Mouse (Mus musculus): Measurements from ENCODE around the gene Elmo1. TPM values are rescaled to one million over a fixed set of nuclear protein-coding genes. Genes with fewer than 3 reads are reported as not detected.

Gene Elmo1
- polyA plus RNA-seq, 1 experiment from 2014 or later, result 37.1 TPM

DNA sequence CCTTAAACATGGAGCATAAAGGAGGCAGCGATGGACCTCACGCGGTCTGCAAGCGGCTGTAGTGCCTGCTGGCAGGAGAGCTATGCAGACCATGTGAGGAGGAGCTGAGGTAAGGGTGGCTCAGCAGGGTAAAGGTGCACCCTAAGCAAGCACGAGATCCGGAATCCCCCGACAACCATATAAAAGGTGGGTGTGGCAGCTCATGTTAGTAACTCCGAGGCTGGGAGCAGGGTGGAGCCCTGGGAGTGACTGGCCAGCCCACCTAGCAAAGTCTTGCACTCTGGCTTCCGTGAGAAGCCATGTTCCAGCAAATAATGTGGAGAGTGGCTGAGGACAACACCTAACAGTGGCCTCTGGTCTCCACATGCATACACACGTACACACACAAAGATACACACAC, 466.3 kb downstream of the Elmo1 start:
- no peak overlapping the region for H3K9ac ChIP-seq
- no peak for ATAC-seq (ENCODE audit: borderline replicate concordance, extremely low read depth, low FRiP score, low TSS enrichment)
- 81% methylated on average over 10 of the region's 10 CpGs for WGBS
- no peak overlapping the region for H3K4me2 ChIP-seq
- no peak overlapping the region for H3K27ac ChIP-seq
- no peak overlapping the region for H3K4me3 ChIP-seq
- no peaks in the 10 kb centered on the region for H3K36me3 ChIP-seq
- H3K27me3 ChIP-seq, result no peaks in the 10 kb centered on the region
- no peaks in the 10 kb centered on the region for H3K4me1 ChIP-seq
- H3K9me3 ChIP-seq, result no peaks in the 10 kb centered on the region

DNA sequence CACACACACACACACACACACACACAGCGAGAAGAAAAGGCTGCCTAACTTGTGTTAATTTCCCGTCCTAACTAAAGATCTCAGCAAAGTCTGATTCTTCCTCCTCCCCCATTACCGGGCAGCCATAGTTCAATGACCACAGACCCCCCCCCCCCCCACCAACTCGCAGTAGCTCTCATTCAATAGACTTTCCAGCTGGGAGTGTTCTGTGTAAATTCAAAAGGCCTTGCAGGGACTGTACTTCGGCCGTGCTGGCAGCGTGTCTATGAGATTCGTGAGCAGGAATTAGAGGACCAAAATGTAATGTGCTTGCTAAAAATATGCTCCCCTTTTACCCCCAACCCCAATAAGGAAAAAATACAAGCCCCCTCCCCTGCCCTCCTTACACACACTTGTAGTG, 466.8 kb downstream of the Elmo1 start:
- no peak for ATAC-seq (ENCODE audit: borderline replicate concordance, extremely low read depth, low FRiP score, low TSS enrichment)
- no peaks in the 10 kb centered on the region for H3K27me3 ChIP-seq
- 81% methylated on average over 8 of the region's 8 CpGs for WGBS
- no peak overlapping the region for H3K9ac ChIP-seq
- no peak overlapping the region for H3K4me2 ChIP-seq
- H3K27ac ChIP-seq, result no peak overlapping the region
- no peaks in the 10 kb centered on the region for H3K36me3 ChIP-seq
- H3K9me3 ChIP-seq, result no peaks in the 10 kb centered on the region
- H3K4me3 ChIP-seq, result no peak overlapping the region
- H3K4me1 ChIP-seq, result no peaks in the 10 kb centered on the region

DNA sequence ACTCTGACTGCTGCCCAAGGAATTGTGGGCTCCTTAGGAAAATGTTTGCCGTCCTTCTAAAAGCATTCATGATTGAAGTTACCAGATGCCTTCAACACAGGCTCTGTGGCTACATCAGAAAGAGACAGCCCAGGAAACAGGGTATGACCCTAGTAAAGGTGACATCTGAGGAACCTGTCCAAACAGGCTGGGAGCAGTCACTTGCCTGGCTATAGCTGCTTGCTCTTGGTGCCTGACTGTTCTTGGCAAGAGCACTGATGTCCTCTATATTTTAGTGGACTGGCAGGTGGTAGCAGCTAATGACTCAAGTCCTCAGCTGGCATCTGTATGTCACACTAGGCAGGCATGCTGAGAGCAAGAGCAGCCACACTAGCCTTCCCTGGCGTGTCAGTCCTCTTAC, 468.0 kb downstream of the Elmo1 start:
- H3K4me1 ChIP-seq, result no peaks in the 10 kb centered on the region
- no peaks in the 10 kb centered on the region for H3K9me3 ChIP-seq
- no peak for ATAC-seq (ENCODE audit: borderline replicate concordance, extremely low read depth, low FRiP score, low TSS enrichment)
- H3K36me3 ChIP-seq, result no peaks in the 10 kb centered on the region
- H3K9ac ChIP-seq, result no peak overlapping the region
- no peak overlapping the region for H3K27ac ChIP-seq
- H3K27me3 ChIP-seq, result no peaks in the 10 kb centered on the region
- WGBS, result 82% methylated on average over 2 of the region's 2 CpGs
- H3K4me2 ChIP-seq, result no peak overlapping the region
- H3K4me3 ChIP-seq, result no peak overlapping the region

DNA sequence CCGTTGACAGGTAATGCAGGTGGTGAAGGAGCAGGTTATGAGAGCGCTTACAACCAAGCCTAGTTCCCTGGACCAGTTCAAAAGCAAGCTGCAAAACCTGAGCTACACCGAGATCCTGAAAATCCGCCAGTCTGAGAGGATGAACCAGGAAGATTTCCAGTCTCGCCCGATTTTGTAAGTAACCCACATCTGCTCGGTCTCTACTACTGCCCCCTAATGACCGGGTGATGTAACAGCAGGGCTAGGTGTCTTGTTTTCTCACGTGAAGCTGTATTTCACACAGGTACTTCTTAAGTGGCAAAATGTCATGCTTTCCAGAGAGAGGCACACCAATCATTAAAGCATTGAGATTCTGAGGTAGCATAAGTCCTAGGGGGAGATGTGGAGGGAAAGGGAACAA, 474.0 kb downstream of the Elmo1 start:
- ATAC-seq (ENCODE audit: borderline replicate concordance, extremely low read depth, low FRiP score, low TSS enrichment), result no peak
- Histone ChIP-seq H3K27me3 (no peaks in the 10 kb centered on the region), H3K36me3 (no peaks in the 10 kb centered on the region; the same call in 1 of the 2 replicates), H3K4me1 (no peaks in the 10 kb centered on the region), H3K27ac (no peak overlapping the region), H3K9me3 (no peaks in the 10 kb centered on the region), H3K4me3 (no peak overlapping the region), H3K4me2 (no peak overlapping the region), H3K9ac (no peak overlapping the region)
- 86% methylated on average over 9 of the region's 9 CpGs for WGBS

DNA sequence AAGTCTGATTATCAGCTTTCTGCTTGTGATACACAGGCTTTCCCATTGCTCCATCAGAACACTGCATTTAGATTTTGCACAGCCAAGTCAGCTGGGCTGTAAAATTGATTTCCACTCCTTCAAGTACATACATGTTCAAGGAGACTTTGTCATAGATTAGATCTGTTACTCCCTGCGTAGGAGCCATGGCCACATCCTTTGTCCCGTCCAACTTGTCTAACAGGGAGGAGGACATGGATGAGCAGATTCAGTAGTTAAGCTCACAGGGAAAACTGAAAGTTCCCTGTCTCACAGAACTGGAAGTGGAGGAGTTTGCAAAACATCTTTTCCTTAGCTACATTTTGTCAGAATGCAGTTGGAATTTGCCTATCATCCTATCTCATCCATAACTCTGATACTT, 484.8 kb downstream of the Elmo1 start:
- no peak for ATAC-seq (ENCODE audit: borderline replicate concordance, extremely low read depth, low FRiP score, low TSS enrichment)
- no peak overlapping the region for H3K9ac ChIP-seq
- H3K27me3 ChIP-seq, result no peaks in the 10 kb centered on the region
- H3K27ac ChIP-seq, result no peak overlapping the region
- no peaks in the 10 kb centered on the region for H3K4me1 ChIP-seq
- H3K36me3 ChIP-seq, result peaks cover 15% of the 10 kb centered on the region
- H3K4me3 ChIP-seq, result no peak overlapping the region
- no peak overlapping the region for H3K4me2 ChIP-seq
- no peaks in the 10 kb centered on the region for H3K9me3 ChIP-seq
- WGBS, result 86% methylated on average over 2 of the region's 2 CpGs

DNA sequence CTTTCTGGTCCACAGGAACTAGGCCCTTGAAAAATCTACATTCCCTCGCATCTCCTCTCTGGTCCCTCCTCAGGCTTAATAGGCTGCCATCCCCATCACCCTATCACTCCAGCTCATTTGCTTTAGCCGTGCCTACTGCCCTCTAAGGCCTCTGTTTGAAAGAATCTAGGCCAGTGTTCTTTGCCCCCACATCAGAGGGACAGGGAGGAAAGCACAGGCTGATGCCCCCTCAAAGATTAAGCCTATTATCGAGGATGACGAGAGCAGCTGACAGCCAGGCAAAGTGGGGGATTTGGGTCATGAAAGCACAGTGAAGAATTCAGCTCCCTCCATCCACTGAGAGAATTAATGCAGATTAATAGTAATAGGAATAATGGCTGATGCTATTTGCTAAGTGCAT, 495.5 kb downstream of the Elmo1 start:
- Histone ChIP-seq H3K4me3 (no peak overlapping the region), H3K27me3 (no peaks in the 10 kb centered on the region), H3K36me3 (no peaks in the 10 kb centered on the region), H3K4me2 (no peak overlapping the region), H3K9me3 (no peaks in the 10 kb centered on the region), H3K9ac (no peak overlapping the region), H3K27ac (no peak overlapping the region), H3K4me1 (no peaks in the 10 kb centered on the region)
- WGBS, result 66% methylated on average over 4 of the region's 4 CpGs
- no peak for ATAC-seq (ENCODE audit: borderline replicate concordance, extremely low read depth, low FRiP score, low TSS enrichment)

DNA sequence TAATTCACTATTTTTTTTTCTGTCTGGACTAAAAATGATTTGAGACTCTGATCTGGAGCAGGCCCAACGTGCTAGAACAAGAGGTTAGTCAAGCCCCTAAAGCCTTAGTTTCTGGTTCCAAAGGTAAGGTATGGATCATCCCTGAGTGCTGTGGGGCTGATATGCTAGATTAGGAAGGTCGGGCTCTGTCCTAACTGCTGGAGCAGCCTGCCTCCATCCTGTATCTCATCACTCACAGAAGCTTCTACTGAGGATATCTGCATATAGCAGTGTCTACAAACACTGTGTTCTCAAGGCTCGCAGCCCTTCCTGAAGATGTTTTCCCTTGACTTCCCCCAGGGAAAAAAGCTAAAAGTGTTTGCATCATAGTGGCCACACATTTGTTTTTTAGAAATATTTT, 496.1 kb downstream of the Elmo1 start:
- no peak overlapping the region for H3K4me2 ChIP-seq
- no peaks in the 10 kb centered on the region for H3K4me1 ChIP-seq
- no peak for ATAC-seq (ENCODE audit: borderline replicate concordance, extremely low read depth, low FRiP score, low TSS enrichment)
- no peak overlapping the region for H3K9ac ChIP-seq
- H3K4me3 ChIP-seq, result no peak overlapping the region
- H3K27me3 ChIP-seq, result no peaks in the 10 kb centered on the region
- no peaks in the 10 kb centered on the region for H3K36me3 ChIP-seq
- no peak overlapping the region for H3K27ac ChIP-seq
- H3K9me3 ChIP-seq, result no peaks in the 10 kb centered on the region
- WGBS, result 69% methylated on average over 3 of the region's 3 CpGs

DNA sequence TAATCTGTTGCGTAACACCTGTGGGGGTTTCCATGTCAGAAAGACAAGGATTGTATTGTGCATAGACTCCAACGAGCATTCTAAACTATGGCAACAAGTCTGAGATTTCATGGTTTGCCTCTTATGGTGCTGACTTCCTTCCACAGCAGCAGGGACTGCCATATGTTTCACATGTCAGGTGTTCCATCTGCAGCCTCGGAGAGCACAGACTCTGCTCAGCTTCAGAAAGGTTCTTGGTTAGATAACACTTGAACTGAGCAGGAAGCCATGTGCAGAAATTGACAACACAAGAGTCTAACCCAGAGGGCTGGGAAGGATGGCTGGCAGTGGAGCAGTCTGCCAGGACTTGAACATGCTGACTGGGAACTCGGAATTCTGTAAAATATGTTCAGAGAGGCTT, 500.6 kb downstream of the Elmo1 start:
- Histone ChIP-seq H3K27ac (no peak overlapping the region), H3K9me3 (no peaks in the 10 kb centered on the region), H3K4me1 (no peaks in the 10 kb centered on the region), H3K4me2 (no peak overlapping the region), H3K36me3 (no peaks in the 10 kb centered on the region), H3K27me3 (no peaks in the 10 kb centered on the region), H3K4me3 (no peak overlapping the region), H3K9ac (no peak overlapping the region)
- ATAC-seq (ENCODE audit: borderline replicate concordance, extremely low read depth, low FRiP score, low TSS enrichment), result no peak
- WGBS, result 70% methylated on average over 4 of the region's 4 CpGs

DNA sequence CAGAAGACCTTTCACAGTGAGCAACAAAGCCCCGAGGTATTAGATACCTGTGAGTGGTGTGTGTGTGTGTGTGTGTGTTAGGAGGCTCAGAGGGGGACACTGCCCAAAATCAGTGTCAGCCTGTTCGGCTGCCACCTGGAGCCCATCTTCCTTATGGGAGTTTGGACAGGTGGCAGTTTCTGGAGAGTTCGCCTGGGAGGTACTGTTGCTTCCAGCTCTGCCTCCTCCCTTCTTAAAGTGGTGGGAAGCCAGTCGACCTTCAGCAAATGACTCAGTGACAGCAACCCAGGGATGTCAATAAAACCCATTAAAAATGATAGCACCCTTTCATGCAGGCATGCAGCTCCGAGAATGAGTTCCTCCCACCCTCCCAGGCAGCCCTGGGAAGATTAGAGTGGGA, 506.9 kb downstream of the Elmo1 start:
- no peaks in the 10 kb centered on the region for H3K4me1 ChIP-seq
- no peaks in the 10 kb centered on the region for H3K36me3 ChIP-seq
- no peaks in the 10 kb centered on the region for H3K9me3 ChIP-seq
- WGBS, result 51% methylated on average over 5 of the region's 5 CpGs
- no peak overlapping the region for H3K27ac ChIP-seq
- no peak overlapping the region for H3K9ac ChIP-seq
- H3K27me3 ChIP-seq, result no peaks in the 10 kb centered on the region
- H3K4me2 ChIP-seq, result no peak overlapping the region
- no peak for ATAC-seq (ENCODE audit: borderline replicate concordance, extremely low read depth, low FRiP score, low TSS enrichment)
- no peak overlapping the region for H3K4me3 ChIP-seq

DNA sequence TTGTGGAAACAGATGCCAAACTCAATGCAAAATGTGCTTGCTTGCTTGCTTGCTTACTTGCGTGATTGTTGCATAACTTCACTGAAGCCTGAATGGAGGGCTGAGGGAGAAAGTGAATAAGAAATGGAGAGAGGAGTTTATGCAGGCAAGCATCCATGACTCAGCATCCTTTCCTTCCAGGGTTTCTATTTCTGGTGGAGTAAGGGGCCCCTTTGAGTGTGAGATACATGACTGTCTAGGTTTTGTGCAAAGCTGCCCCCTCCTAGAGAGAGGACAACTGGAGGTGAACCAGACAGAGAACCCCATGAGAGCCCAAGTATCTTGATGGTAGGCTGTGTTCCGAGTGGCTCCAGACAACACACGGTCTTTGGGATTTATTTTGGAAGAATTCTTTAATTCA, 508.2 kb downstream of the Elmo1 start:
- WGBS, result 84% methylated on average over 3 of the region's 3 CpGs
- H3K9ac ChIP-seq, result no peak overlapping the region
- no peaks in the 10 kb centered on the region for H3K4me1 ChIP-seq
- H3K9me3 ChIP-seq, result no peaks in the 10 kb centered on the region
- H3K4me2 ChIP-seq, result no peak overlapping the region
- no peak overlapping the region for H3K4me3 ChIP-seq
- no peak for ATAC-seq (ENCODE audit: borderline replicate concordance, extremely low read depth, low FRiP score, low TSS enrichment)
- no peaks in the 10 kb centered on the region for H3K27me3 ChIP-seq
- H3K27ac ChIP-seq, result no peak overlapping the region
- no peaks in the 10 kb centered on the region for H3K36me3 ChIP-seq

DNA sequence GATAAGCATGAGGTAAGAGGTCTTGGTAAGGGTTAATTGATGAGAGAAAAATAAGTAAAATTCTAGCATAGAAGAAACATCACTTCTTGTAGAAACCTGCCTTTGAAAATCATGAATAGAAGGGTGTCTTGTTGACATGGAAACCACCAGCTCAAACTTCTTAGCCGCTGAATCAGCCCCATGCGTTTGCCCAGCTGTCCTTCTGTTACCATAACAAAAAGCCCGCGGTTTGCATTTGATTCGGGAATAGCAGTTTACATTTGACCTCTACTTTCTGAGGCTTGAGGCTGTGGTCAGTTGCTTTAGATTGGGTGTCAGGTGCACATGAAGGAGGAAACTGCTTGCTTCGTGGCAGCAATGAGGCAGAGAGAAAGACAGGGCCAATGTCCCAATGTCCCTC, 509.9 kb downstream of the Elmo1 start:
- H3K9me3 ChIP-seq, result no peaks in the 10 kb centered on the region
- no peak overlapping the region for H3K4me3 ChIP-seq
- H3K4me1 ChIP-seq, result no peaks in the 10 kb centered on the region
- no peak overlapping the region for H3K9ac ChIP-seq
- no peak overlapping the region for H3K4me2 ChIP-seq
- H3K36me3 ChIP-seq, result no peaks in the 10 kb centered on the region
- ATAC-seq (ENCODE audit: borderline replicate concordance, extremely low read depth, low FRiP score, low TSS enrichment), result no peak
- no peak overlapping the region for H3K27ac ChIP-seq
- 51% methylated on average over 6 of the region's 6 CpGs for WGBS
- H3K27me3 ChIP-seq, result no peaks in the 10 kb centered on the region

DNA sequence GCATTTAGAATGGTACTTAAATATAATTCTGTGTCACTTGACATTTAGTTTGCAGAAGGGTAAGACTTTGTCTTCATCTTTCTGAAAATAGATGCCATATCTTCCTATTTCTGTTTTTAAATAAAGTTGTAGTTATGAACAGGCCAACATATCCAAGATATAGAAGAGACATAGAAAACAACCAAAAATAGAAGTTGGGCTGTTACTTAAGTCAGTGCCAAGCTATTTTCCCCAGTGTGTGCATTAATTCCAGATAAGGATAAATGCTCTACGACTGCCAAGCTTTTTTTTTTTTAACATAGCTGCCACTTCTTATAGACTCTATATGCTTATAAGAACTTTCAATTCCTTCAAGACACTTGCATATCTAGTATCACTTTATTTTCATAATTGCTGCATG, 511.0 kb downstream of the Elmo1 start:
- Histone ChIP-seq H3K4me3 (no peak overlapping the region), H3K4me2 (no peak overlapping the region), H3K4me1 (no peaks in the 10 kb centered on the region), H3K27me3 (no peaks in the 10 kb centered on the region), H3K36me3 (peaks cover 5% of the 10 kb centered on the region; the same call in 1 of the 2 replicates), H3K9ac (no peak overlapping the region), H3K9me3 (no peaks in the 10 kb centered on the region), H3K27ac (no peak overlapping the region)
- no peak for ATAC-seq (ENCODE audit: borderline replicate concordance, extremely low read depth, low FRiP score, low TSS enrichment)
- WGBS, result 48% methylated on average over 1 of the region's 1 CpGs

DNA sequence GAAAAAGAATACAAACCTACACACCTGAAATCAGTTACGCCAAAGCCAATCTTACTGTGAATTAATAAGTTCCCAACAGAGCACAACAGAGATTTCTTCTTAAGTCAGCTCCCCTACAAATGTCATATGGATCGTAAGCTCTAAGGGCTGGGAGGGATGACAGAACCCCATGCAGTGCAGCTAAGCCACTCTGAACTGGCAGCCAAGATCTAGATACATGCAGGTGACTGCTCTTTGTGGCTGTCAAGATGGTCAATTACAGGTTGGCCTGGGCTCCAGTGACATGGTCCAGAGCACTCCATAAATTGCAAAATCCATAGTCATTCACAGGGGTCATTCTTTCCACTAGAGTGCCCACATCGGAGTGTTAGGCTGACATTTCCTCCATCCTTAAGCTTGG, 516.5 kb downstream of the Elmo1 start:
- Histone ChIP-seq H3K9me3 (no peaks in the 10 kb centered on the region), H3K9ac (no peak overlapping the region), H3K4me3 (no peak overlapping the region), H3K27ac (no peak overlapping the region), H3K27me3 (no peaks in the 10 kb centered on the region), H3K4me1 (no peaks in the 10 kb centered on the region), H3K36me3 (peaks cover 5% of the 10 kb centered on the region; the same call in 1 of the 2 replicates), H3K4me2 (no peak overlapping the region)
- WGBS, result 93% methylated on average over 3 of the region's 3 CpGs
- no peak for ATAC-seq (ENCODE audit: borderline replicate concordance, extremely low read depth, low FRiP score, low TSS enrichment)
